Mouse (Mus musculus) E14TG2a.4 (cell line): ENCODE measurements around the gene Pla2g4f.

Experiments
- CTCF ChIP-seq: conservative IDR thresholded peaks from 2 replicates; pipeline ENCODE4 v1.5.1; 2014; ENCODE audit warnings: low read length
- NANOG ChIP-seq: IDR thresholded peaks from 2 replicates; pipeline ENCODE4 v1.6.1; 2014; ENCODE audit warnings: borderline replicate concordance, low read length, mixed read lengths
- POU5F1 ChIP-seq: IDR thresholded peaks from 2 replicates; pipeline ENCODE4 v1.6.1; 2014; ENCODE audit warnings: low read length, borderline replicate concordance

GRCm38 (mm10) chr2:120331575-120331974 lies 17.6 kb upstream of the Pla2g4f start:
- no peak for TF ChIP-seq CTCF
- TF ChIP-seq NANOG: no peak
- no peak for TF ChIP-seq POU5F1
